Mouse (Mus musculus): ENCODE measurements around the gene Ddn.
A peak's percentile ranks its signal among the peaks of the same experiment; 100 is the strongest.

- TF ChIP-seq POLR2A (IDR thresholded peaks at IDR 0.05; ENCODE audit: insufficient read length, low read depth) (no peak), MYOG (IDR thresholded peaks at IDR 0.05; ENCODE audit: control insufficient read depth in 1 of 3, insufficient read depth in 1 of 3, insufficient read length in 2 of 3, low read depth in 2 of 3) (peak in 1 of 3 experiments; percentile 18), E2F4 (IDR thresholded peaks at IDR 0.05; ENCODE audit: insufficient read depth) (no peak), POLR2AphosphoS2 (IDR thresholded peaks at IDR 0.05; ENCODE audit: insufficient read length, low read depth) (no peak), TCF12 (IDR thresholded peaks at IDR 0.05; ENCODE audit: insufficient read depth, poor library complexity, severe bottlenecking) (no peak), USF1 (IDR thresholded peaks at IDR 0.05; ENCODE audit: low read depth) (no peak), MAX (IDR thresholded peaks at IDR 0.05; ENCODE audit: low read depth) (no peak), MYOD1 (IDR thresholded peaks at IDR 0.05; ENCODE audit: control insufficient read depth in 1 of 3, insufficient read length in 2 of 3, low read depth in 2 of 3) (peak in 1 of 3 experiments; percentile 36), TCF3 (IDR thresholded peaks at IDR 0.05; ENCODE audit: insufficient read length, low read depth) (no peak), REST (IDR thresholded peaks at IDR 0.05; ENCODE audit: insufficient read depth, insufficient read length) (no peak), CEBPB (IDR thresholded peaks at IDR 0.05; ENCODE audit: insufficient read depth, poor library complexity, severe bottlenecking) (no peak), SRF (IDR thresholded peaks at IDR 0.05; ENCODE audit: control insufficient read depth, insufficient read length, low read depth) (no peak)
These were observed 19.4 kb downstream of the Ddn start, which contains the start of gene Wnt1 for GRCm38 (mm10) chr15:98789661-98790535.

Measured in myocyte (in vitro differentiated cells).